Mouse (Mus musculus) brain, embryonic 14.5 days (tissue): Measurements from ENCODE around the gene Ldah.

Source experiments
- CTCF ChIP-seq: fragments of 200-500 bp; IDR thresholded peaks from 2 replicates; pipeline ENCODE4 v1.5.1; 2012; ENCODE audit warnings: inconsistent platforms, mild to moderate bottlenecking, moderate library complexity, borderline replicate concordance; ENCODE audit not compliant: insufficient read depth, insufficient read length; ENCODE audit errors: extremely low read depth
- POLR2A ChIP-seq: fragments of 200-500 bp; IDR thresholded peaks from 2 replicates; pipeline ENCODE4 v1.6.1; 2012; ENCODE audit warnings: mild to moderate bottlenecking, inconsistent platforms, borderline replicate concordance; ENCODE audit not compliant: poor library complexity, insufficient read depth, insufficient read length, severe bottlenecking; ENCODE audit errors: extremely low read depth

- peak; percentile 89 for TF ChIP-seq CTCF
- TF ChIP-seq POLR2A: peak; percentile 25; the same call in 1 of the 2 replicates
Measured at GRCm38 (mm10) chr12:8313270-8313771, 105.4 kb downstream of the Ldah start, which contains the start of gene Hs1bp3.
